Mouse (Mus musculus) thymus, adult 2 months (tissue): ENCODE results near the gene Dock1. TPM values are rescaled to one million over a fixed set of nuclear protein-coding genes. Genes with fewer than 3 reads are reported as not detected.

Source experiments
- DNase-seq: peaks from one replicate; pipeline ENCODE4 v3.0.0; 2021
- H3K27ac ChIP-seq: fragments of 200-500 bp; 2 replicates; pipeline ENCODE4 v1.5.1; 2012; ENCODE audit warnings: low read length, control low read depth; ENCODE audit not compliant: control insufficient read depth, insufficient read depth
- H3K27me3 ChIP-seq: fragments of 200-500 bp; 2 replicates; pipeline ENCODE4 v1.6.1; 2012; ENCODE audit warnings: mild to moderate bottlenecking, low read length, moderate library complexity, mixed read lengths; ENCODE audit not compliant: control insufficient read depth, insufficient read depth
- H3K36me3 ChIP-seq: fragments of 200-500 bp; 2 replicates; pipeline ENCODE4 v1.6.1; 2012; ENCODE audit warnings: mild to moderate bottlenecking, low read length, moderate library complexity; ENCODE audit not compliant: control insufficient read depth, insufficient read depth
- H3K4me1 ChIP-seq: fragments of 200-500 bp; replicated peaks from 2 replicates; pipeline ENCODE4 v1.6.1; 2012; ENCODE audit warnings: low read length; ENCODE audit not compliant: control insufficient read depth, insufficient read depth
- H3K4me3 ChIP-seq: fragments of 200-500 bp; 2 replicates; pipeline ENCODE4 v1.5.1; 2012; ENCODE audit warnings: mild to moderate bottlenecking, low read length, control low read depth, moderate library complexity; ENCODE audit not compliant: control insufficient read depth, insufficient read depth
- CTCF ChIP-seq: fragments of 200-500 bp; IDR thresholded peaks from 2 replicates; pipeline ENCODE4 v1.5.1; 2012; ENCODE audit warnings: mild to moderate bottlenecking, control low read depth, low read length, moderate library complexity, borderline replicate concordance; ENCODE audit not compliant: control insufficient read depth, poor library complexity, insufficient read depth; ENCODE audit errors: extremely low read depth
- POLR2A ChIP-seq: fragments of 200-500 bp; IDR thresholded peaks from 2 replicates; pipeline ENCODE4 v1.6.1; 2012; ENCODE audit warnings: mild to moderate bottlenecking, low read length, control low read depth, moderate library complexity; ENCODE audit not compliant: control insufficient read depth, poor library complexity, insufficient read depth; ENCODE audit errors: extremely low read depth
- WGBS: fragments of 180-500 bp; shearing (Covaris S2); methylation state at CpG from one replicate; pipeline ENCODE4 v1.1.7; 2018; 5-methylcytosine and 5-hydroxymethylcytosine counted together
- polyA plus RNA-seq: library from polyadenylated mRNA; depleted of rRNA; stranded (reverse); fragments of >200 nt; gene quantifications from 2 replicates; pipeline ENCODE4 v1.2.3, GENCODE M21; 2012

Dock1 gene
- polyA plus RNA-seq, 1 experiment, result 3.2 TPM

DNA sequence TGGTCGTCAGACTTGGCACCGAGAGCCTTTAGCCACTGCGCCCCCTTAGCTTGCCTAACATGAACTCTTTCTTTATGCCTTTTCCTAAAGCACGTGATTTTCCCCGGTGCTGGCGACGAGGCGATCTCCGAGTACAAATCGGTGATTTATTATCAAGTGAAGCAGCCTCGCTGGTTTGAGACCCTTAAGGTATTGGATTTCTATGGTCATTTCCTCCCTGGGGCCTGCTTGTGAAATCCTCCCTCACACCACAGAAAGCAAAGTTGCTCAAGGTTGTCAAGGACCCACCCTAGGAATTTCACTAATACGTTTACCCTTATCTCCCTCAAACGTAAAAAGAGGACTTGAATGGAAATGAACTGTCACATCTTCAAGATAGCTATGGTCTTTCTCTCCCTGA is 94.7 kb downstream of the Dock1 start:
- no peak for DNase-seq
- Histone ChIP-seq H3K36me3 (no peaks in the 10 kb centered on the region), H3K27ac (no peak overlapping the region), H3K4me3 (no peak overlapping the region), H3K4me1 (no peaks in the 10 kb centered on the region), H3K27me3 (no peaks in the 10 kb centered on the region)
- TF ChIP-seq CTCF (no peak), POLR2A (no peak)
- WGBS, result 96% methylated on average over 13 of the region's 13 CpGs

DNA sequence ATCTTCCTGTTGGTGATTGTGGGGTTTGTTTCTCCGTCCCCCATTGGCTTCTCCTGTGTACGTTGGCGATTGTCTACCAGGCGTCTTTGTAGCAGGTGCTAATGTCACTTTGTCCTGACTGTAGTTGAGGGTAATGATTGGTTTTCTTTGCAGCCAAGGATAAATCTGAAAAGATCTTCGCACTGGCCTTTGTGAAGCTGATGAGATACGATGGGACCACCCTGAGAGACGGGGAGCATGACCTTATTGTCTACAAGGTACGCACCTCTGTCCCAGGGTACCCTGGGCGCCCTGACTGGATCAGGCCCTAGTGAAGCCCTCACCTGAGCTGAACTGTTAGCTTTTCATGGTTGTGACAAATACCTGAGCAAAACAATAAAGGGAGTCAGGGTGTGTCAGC is 100.9 kb downstream of the Dock1 start:
- no peaks in the 10 kb centered on the region for H3K36me3 ChIP-seq
- 96% methylated on average over 9 of the region's 9 CpGs for WGBS

DNA sequence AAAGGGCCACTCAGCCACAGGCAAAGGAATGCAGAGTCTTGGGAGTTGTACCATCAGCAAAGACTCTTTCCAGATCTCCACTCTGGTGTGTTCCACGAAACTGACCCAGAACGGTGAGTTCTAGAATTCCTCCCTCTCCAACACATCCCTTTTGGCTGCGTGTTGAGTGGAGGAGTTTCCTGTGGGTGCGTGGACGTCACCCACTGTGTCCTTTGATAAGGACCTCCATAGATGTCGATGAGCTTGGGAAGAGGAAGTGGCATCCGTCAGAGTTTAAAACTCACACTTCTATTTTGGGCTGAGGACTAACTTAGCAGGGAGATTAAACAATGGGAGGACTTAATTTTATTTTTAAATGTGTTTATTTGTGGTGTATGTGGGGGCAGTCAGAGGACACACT is 101.9 kb downstream of the Dock1 start:
- Histone ChIP-seq H3K36me3 (no peaks in the 10 kb centered on the region), H3K27ac (no peak overlapping the region), H3K27me3 (no peaks in the 10 kb centered on the region), H3K4me3 (no peak overlapping the region), H3K4me1 (no peaks in the 10 kb centered on the region)
- WGBS, result 74% methylated on average over 7 of the region's 7 CpGs
- no peak for DNase-seq
- no peak for TF ChIP-seq CTCF
- TF ChIP-seq POLR2A, result no peak

More for the DNA sequence above, 100.9 kb downstream of the Dock1 start:
- no peak for DNase-seq
- Histone ChIP-seq H3K4me1 (no peaks in the 10 kb centered on the region), H3K27ac (no peak overlapping the region), H3K4me3 (no peak overlapping the region), H3K27me3 (no peaks in the 10 kb centered on the region)
- no peak for TF ChIP-seq CTCF

- H3K4me1 ChIP-seq, result no peaks in the 10 kb centered on the region
- TF ChIP-seq CTCF (no peak), POLR2A (no peak)
- H3K27ac ChIP-seq, result no peak overlapping the region
- H3K36me3 ChIP-seq, result no peaks in the 10 kb centered on the region
- no peak overlapping the region for H3K4me3 ChIP-seq
- 97% methylated on average over 15 of the region's 15 CpGs for WGBS
- no peak for DNase-seq
- H3K27me3 ChIP-seq, result no peaks in the 10 kb centered on the region
These were observed 102.6 kb downstream of the Dock1 start for GRCm38 (mm10) chr7:134772867-134773590.

- TF ChIP-seq POLR2A (no peak), CTCF (no peak)
- H3K4me3 ChIP-seq, result no peak overlapping the region
- H3K27ac ChIP-seq, result no peak overlapping the region
- DNase-seq, result no peak
- 81% methylated on average over 6 of the region's 6 CpGs for WGBS
- H3K27me3 ChIP-seq, result no peaks in the 10 kb centered on the region
- H3K4me1 ChIP-seq, result no peaks in the 10 kb centered on the region
- no peaks in the 10 kb centered on the region for H3K36me3 ChIP-seq
These were observed 103.4 kb downstream of the Dock1 start for GRCm38 (mm10) chr7:134773761-134774415.

DNA sequence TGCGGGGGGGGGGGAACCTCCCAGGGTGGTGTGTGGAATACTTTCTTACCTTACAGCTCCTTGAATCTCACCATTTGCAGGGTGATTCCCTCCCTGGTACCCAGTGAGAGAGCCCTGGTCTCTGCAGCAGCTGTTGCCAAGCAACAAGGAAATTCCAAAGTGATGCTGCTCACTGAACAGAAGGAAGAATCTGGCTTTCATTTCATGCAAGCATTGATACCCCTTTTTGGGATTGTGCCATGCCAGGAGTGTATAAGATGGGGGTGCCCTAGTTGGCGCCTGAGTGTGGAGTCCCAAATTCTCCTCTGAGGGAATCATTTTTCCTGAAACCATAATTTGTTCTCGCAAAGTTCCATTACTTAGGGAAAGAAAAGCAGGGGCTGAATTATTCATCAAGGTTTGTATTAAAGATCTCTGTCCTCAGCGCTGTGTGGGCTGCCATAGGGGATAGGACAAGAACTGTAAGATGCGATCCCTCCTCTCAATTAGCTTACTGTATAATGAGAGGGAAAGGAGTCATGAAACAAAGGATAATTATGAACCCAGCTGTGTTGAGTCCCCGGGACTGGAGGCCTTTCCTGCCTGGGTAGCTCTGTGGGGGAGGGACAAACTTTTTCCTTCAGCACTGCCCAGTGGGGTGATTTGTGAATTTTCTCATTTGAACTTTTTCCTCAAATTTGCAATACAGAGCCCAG is 104.2 kb downstream of the Dock1 start:
- no peaks in the 10 kb centered on the region for H3K27me3 ChIP-seq
- H3K27ac ChIP-seq, result no peak overlapping the region
- no peak overlapping the region for H3K4me3 ChIP-seq
- H3K4me1 ChIP-seq, result no peaks in the 10 kb centered on the region
- WGBS, result 97% methylated on average over 6 of the region's 6 CpGs
- no peak for TF ChIP-seq CTCF
- no peak for DNase-seq
- no peaks in the 10 kb centered on the region for H3K36me3 ChIP-seq
